Mouse (Mus musculus) E14TG2a.4 (cell line): ENCODE measurements around the gene Mvp.

ENCODE experiments used
- H3K27me3 ChIP-seq: 2 replicates; pipeline ENCODE4 v1.6.1; 2014; ENCODE audit warnings: low read length, control low read depth; ENCODE audit not compliant: insufficient read depth
- H3K36me3 ChIP-seq: 2 replicates; pipeline ENCODE4 v1.6.1; 2014; ENCODE audit warnings: low read length, control low read depth; ENCODE audit not compliant: insufficient read depth
- H3K4me1 ChIP-seq: replicated peaks from 2 replicates; pipeline ENCODE4 v1.6.1; 2014; ENCODE audit warnings: low read depth, low read length, control low read depth
- H3K4me3 ChIP-seq: replicated peaks from 2 replicates; pipeline ENCODE4 v1.5.1; 2014; ENCODE audit warnings: mild to moderate bottlenecking, low read length
- H3K9me3 ChIP-seq: 2 replicates; pipeline ENCODE4 v1.6.1; 2014; ENCODE audit warnings: low read length, control low read depth
- CTCF ChIP-seq: conservative IDR thresholded peaks from 2 replicates; pipeline ENCODE4 v1.5.1; 2014; ENCODE audit warnings: low read length
- NANOG ChIP-seq: IDR thresholded peaks from 2 replicates; pipeline ENCODE4 v1.6.1; 2014; ENCODE audit warnings: borderline replicate concordance, low read length, mixed read lengths
- POU5F1 ChIP-seq: IDR thresholded peaks from 2 replicates; pipeline ENCODE4 v1.6.1; 2014; ENCODE audit warnings: low read length, borderline replicate concordance

The Mvp gene

DNA sequence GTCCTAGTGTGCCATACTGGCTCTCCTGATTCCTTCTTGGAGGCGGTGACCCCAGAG lies 38.7 kb downstream of the Mvp start, which contains the start of gene Cdipt:
Gene Cdipt, plus strand, starts transcription at position 22 of the 57 bp plus-strand sequence.
- H3K36me3 ChIP-seq: peaks cover 32% of the 10 kb centered on the region
- H3K27me3 ChIP-seq: no peaks in the 10 kb centered on the region
- peak within 1 kb of the TSS; percentile 100 for H3K4me3 ChIP-seq
- H3K4me1 ChIP-seq: peaks cover 41% of the 10 kb centered on the region
- TF ChIP-seq NANOG: no peak
- no peak for TF ChIP-seq POU5F1
- no peak for TF ChIP-seq CTCF
- H3K9me3 ChIP-seq: no peaks in the 10 kb centered on the region

DNA sequence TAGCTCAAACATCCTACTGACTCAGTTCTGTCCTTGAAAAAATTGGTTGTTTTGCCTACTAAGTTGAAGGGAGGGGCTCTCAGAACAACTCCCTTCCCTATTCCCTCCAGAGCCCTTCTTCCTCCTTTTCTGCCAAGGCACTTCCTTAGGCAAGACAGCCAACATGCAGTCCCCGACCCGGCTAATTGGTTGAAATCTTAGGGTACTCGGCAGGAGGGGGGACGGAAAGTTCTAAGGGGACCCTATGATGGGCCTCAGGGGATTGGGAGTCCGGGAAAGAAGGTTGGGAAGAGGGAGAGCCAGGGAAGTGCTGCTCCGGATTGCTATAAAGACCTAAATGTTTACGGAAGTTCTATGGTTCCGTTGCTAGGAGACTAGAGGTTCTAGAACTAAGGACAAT lies 38.9 kb downstream of the Mvp start:
- Histone ChIP-seq H3K27me3 (no peaks in the 10 kb centered on the region), H3K4me1 (peaks cover 41% of the 10 kb centered on the region), H3K4me3 (peak overlapping the region; percentile 100), H3K9me3 (no peaks in the 10 kb centered on the region), H3K36me3 (peaks cover 30% of the 10 kb centered on the region)
- no peak for TF ChIP-seq POU5F1
- TF ChIP-seq CTCF: no peak
- TF ChIP-seq NANOG: no peak

DNA sequence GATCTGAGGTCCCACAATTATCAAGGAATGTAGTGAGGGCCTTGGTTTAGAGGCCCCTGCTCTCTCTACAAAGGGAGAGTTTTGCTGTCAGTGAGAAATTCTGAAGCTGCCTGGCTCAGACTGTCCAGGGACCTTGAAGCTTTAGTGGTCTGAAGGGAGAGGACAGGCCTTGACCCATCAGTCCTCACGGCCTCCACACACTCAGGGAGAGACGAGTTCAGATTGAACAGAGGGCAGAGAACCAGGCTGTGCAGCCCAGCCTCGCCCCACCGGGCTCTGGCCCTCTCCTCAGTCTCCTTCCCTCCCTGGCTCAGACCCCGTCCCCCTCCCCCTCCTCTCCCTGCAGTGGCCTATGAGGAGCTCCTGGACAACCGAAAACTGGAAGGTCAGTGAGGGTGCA lies 47.1 kb downstream of the Mvp start:
- H3K27me3 ChIP-seq: peaks cover 11% of the 10 kb centered on the region
- H3K4me3 ChIP-seq: no peak overlapping the region
- H3K36me3 ChIP-seq: no peaks in the 10 kb centered on the region
- H3K9me3 ChIP-seq: no peaks in the 10 kb centered on the region
- TF ChIP-seq CTCF (no peak), POU5F1 (no peak), NANOG (no peak)
- H3K4me1 ChIP-seq: peaks cover 29% of the 10 kb centered on the region

DNA sequence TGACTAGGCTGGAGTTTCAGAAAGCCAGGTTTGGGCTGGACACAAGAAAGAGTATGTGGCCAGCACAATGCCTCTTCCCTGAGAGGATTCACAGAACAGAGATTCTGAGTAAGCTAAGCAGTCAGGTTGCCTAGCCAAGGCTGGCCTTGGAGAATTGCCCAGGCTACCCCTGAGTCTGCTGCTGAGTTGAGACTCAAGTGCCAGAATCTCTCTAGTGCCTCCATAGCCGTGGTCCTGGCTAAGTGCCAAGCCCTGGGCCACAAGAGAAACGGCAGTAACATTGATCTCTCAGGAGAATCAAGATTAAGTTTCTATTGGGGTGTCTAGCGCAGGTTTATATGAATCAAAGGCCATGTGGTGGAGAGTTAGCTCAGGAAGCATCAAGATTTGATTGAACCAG lies 48.9 kb downstream of the Mvp start:
- Histone ChIP-seq H3K9me3 (no peaks in the 10 kb centered on the region), H3K4me1 (peaks cover 29% of the 10 kb centered on the region), H3K36me3 (no peaks in the 10 kb centered on the region), H3K4me3 (no peak overlapping the region), H3K27me3 (peaks cover 21% of the 10 kb centered on the region)
- TF ChIP-seq CTCF (no peak), POU5F1 (no peak), NANOG (no peak)

DNA sequence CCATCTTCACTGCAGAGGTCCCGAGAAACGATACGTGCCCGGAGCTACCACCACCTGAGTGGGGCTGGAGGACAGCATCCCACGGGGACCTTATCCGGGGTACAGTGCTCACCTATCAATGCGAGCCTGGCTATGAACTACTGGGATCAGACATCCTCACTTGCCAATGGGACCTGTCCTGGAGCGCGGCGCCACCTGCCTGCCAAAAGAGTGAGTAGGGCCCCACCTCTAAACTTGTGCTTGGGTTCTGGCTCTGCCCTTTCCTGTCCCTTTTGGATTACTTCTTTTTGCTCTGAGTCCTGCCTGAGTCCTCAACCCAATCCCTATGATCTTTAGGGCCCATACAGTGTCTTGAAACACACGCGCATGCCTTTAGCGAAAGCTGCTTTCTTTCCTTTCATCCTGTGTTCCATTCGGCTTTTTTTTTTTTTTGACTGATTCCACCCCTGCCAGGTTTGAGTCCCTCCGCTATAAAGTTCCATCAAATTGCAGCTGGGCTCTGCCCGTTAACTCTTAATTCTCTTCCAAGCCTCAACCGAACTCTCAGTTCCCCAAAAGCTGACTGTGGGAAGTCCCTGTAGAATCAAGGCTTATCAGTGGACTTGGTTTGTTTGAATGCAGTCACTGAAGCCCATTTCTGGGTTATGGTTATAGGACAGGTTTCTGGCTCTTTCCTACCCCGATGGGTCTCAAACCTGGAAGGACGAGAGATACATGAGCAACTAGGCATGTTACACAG lies 50.7 kb downstream of the Mvp start:
- peaks cover 33% of the 10 kb centered on the region for H3K4me1 ChIP-seq
- TF ChIP-seq CTCF: peak; percentile 19; the same call in 1 of the 2 replicates
- no peak for TF ChIP-seq POU5F1
- TF ChIP-seq NANOG: no peak

DNA sequence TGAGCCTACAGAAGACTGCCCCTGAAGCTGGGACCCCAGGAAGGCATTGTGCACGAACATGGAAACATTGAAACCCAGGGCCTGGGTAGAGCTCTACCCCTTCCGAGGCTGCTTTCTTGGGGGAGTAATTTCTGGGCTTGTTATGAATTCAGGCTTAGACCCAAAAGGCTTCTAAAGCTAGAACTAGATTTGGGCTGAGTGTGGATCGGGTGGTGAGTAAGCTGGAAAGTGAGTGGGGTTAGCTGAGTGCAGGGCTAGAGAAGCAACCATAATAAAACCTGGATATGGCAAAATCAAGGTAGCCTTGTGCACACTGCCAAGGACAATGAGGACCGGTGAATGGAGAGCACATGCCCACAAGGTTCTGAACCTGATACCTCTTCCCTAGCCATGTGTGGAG lies 52.5 kb downstream of the Mvp start:
- TF ChIP-seq CTCF (no peak), NANOG (no peak), POU5F1 (no peak)
- no peaks in the 10 kb centered on the region for H3K9me3 ChIP-seq
- no peaks in the 10 kb centered on the region for H3K36me3 ChIP-seq
- peaks cover 29% of the 10 kb centered on the region for H3K4me1 ChIP-seq
- no peak overlapping the region for H3K4me3 ChIP-seq
- peaks cover 37% of the 10 kb centered on the region for H3K27me3 ChIP-seq

More for the DNA sequence above, 50.7 kb downstream of the Mvp start:
- Histone ChIP-seq H3K36me3 (no peaks in the 10 kb centered on the region), H3K4me3 (peak overlapping the region; percentile 73), H3K27me3 (peaks cover 23% of the 10 kb centered on the region), H3K9me3 (no peaks in the 10 kb centered on the region)

DNA sequence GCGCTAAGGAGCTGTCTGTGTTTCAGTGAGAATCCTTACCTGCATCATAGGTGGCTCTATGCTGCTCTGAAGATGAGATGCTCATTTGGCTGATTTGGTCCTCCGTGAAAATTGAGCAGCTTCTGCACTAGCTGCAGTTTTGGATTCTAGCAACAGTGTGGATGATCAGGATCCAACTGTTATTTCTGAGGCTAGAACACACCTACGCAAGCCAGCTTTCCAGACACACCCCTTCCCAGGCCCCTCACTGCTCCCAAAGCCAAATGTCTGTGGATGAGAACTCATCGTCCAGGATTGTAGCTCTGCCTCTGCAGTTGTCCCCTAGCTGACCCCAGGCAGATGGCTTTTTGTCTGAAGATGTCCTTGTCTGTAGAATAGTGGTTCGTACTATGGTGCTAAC lies 53.3 kb downstream of the Mvp start:
- no peaks in the 10 kb centered on the region for H3K36me3 ChIP-seq
- H3K4me3 ChIP-seq: no peak overlapping the region
- H3K27me3 ChIP-seq: peaks cover 37% of the 10 kb centered on the region
- TF ChIP-seq CTCF: no peak
- no peak for TF ChIP-seq POU5F1
- TF ChIP-seq NANOG: no peak
- H3K9me3 ChIP-seq: no peaks in the 10 kb centered on the region
- peaks cover 23% of the 10 kb centered on the region for H3K4me1 ChIP-seq

DNA sequence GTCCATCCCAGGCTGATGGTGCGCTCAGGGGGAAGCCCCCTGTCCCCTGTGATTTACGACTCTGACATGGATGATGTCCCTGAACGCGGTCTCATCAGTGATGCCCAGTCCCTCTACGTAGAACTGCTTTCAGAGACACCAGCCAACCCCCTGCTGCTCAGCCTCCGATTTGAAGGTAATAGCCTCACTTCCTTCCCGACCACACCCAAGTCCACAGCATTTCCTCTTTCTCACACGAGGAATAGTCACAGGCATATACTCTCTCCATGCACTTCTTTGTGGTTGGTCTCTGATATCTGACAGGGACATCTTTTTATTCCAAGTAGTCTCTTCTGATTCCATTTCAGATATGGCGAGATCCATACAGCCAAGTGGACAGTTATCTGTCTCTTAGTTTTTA lies 54.6 kb downstream of the Mvp start:
- Histone ChIP-seq H3K36me3 (no peaks in the 10 kb centered on the region), H3K27me3 (peaks cover 44% of the 10 kb centered on the region), H3K4me1 (peaks cover 23% of the 10 kb centered on the region), H3K9me3 (no peaks in the 10 kb centered on the region), H3K4me3 (no peak overlapping the region)
- TF ChIP-seq CTCF: no peak
- TF ChIP-seq NANOG: no peak
- no peak for TF ChIP-seq POU5F1

DNA sequence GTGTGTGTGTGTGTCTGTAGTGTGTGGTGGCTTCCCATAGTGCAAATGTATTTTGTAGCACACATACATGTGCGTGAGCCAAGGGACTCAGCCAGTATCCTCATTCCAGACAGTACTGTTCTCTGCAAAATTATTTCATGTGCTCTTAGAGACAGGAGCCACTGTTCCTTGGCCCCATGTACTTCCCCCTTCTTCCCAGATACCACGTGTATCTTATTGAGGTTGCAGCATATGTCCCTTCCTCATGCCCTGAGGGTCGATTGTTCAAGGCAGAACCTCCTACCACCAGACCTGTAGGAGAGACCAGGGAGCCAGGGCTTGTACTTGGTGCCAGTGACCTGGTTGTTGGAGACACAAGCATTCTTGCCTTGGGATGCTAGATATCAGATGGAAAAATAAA lies 59.3 kb downstream of the Mvp start:
- H3K36me3 ChIP-seq: no peaks in the 10 kb centered on the region
- no peak for TF ChIP-seq POU5F1
- TF ChIP-seq CTCF: no peak
- no peak for TF ChIP-seq NANOG
- no peaks in the 10 kb centered on the region for H3K9me3 ChIP-seq
- H3K27me3 ChIP-seq: peaks cover 53% of the 10 kb centered on the region
- H3K4me1 ChIP-seq: peaks cover 23% of the 10 kb centered on the region
- H3K4me3 ChIP-seq: no peak overlapping the region
